Mouse (Mus musculus): ENCODE data around the gene Slc24a3. TPM values are rescaled to one million over a fixed set of nuclear protein-coding genes. Genes with fewer than 3 reads are reported as not detected.

Slc24a3 gene
- total and polyA plus RNA-seq, 3 experiments: not detected

DNA sequence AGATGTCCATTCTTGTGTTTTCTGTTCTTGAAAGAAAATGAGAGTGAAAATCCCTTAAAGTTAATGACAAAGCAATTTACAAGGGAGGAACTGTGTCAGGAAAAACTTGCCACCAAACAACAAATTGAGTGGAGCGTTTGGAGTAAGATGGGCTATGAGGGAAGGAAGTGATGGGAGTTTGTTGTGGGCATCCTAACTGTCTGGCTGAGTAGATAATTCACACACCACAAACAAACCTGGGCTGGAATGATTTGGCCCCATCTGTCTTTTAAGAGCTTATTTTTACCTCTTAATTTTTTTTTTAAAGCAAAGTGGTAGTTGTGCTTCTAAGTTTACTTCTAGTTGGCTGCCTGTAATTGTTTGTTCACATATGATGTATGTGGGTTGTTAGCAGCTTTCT lies 94.6 kb downstream of the Slc24a3 start:
- H3K9me3 ChIP-seq (replicated peaks; ENCODE audit: insufficient read depth, low read length): no peaks in the 10 kb centered on the region
- no peak overlapping the region for H3K4me3 ChIP-seq (ENCODE audit: control insufficient read depth in 1 of 2, insufficient read depth in 1 of 2, low read depth in 2 of 2, low read length in 2 of 2)
- no peak for TF ChIP-seq SMC3 (IDR thresholded peaks at IDR 0.05; ENCODE audit: low read depth, low read length)
- no peak for TF ChIP-seq CTCF (IDR thresholded peaks at IDR 0.05 in 2 of 3, conservative IDR thresholded peaks at IDR 0.05 in 1 of 3; ENCODE audit: control insufficient read depth in 1 of 3, insufficient read depth in 1 of 3, low read depth in 2 of 3, low read length in 3 of 3, poor library complexity in 1 of 3, severe bottlenecking in 1 of 3)
- TF ChIP-seq POLR2AphosphoS5 (IDR thresholded peaks at IDR 0.05; ENCODE audit: borderline replicate concordance, low read depth, low read length): no peak
- no peak for TF ChIP-seq ZMIZ1 (IDR thresholded peaks at IDR 0.05; ENCODE audit: low read depth, low read length)
- TF ChIP-seq POLR2AphosphoS2 (IDR thresholded peaks at IDR 0.05; ENCODE audit: low read length): no peak
- TF ChIP-seq ZNF384 (IDR thresholded peaks at IDR 0.05; ENCODE audit: low read depth, low read length): no peak
- no peak for TF ChIP-seq GATA1 (IDR thresholded peaks at IDR 0.05; ENCODE audit: low read depth, low read length)
- no peak for TF ChIP-seq ZC3H11A (IDR thresholded peaks at IDR 0.05; ENCODE audit: low read depth, low read length)
- TF ChIP-seq MYC (IDR thresholded peaks at IDR 0.05; ENCODE audit: low read depth, low read length): no peak
- H3K27me3 ChIP-seq (ENCODE audit: control insufficient read depth in 1 of 2, insufficient read depth in 2 of 2, low read length in 2 of 2): no peaks in the 10 kb centered on the region
- H3K27ac ChIP-seq (ENCODE audit: control insufficient read depth, low read depth, low read length): no peak overlapping the region
- H3K36me3 ChIP-seq (ENCODE audit: control insufficient read depth in 1 of 2, insufficient read depth in 2 of 2, low read length in 2 of 2): no peaks in the 10 kb centered on the region
- no peaks in the 10 kb centered on the region for H3K79me2 ChIP-seq (ENCODE audit: control insufficient read depth, insufficient read depth, low read length, poor library complexity)
- no peak for DNase-seq (ENCODE audit: low read depth, low spot score)
- no peaks in the 10 kb centered on the region for H3K4me1 ChIP-seq (ENCODE audit: control insufficient read depth in 1 of 2, insufficient read depth in 2 of 2, low read length in 2 of 2)
- H3K9ac ChIP-seq (ENCODE audit: control insufficient read depth, low read depth, low read length, poor library complexity, severe bottlenecking): no peak overlapping the region

DNA sequence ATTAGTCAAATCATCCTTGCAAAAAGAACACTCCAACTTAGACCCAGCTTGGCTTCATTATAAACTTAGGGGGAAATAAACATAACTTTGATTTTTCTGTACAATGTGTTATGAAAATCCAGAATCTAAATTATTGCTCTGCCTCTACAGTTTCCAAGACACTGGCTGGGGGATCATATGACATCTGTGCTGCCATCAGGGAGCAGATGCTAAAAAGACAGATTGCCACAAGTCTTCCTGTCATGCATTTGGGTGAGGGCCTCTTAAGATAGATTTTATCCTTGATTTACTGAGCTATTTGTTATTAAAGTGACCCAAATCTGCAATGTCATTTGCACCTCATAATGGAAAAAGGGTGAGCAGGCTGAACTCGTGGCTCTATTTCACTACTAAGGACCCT lies 99.2 kb downstream of the Slc24a3 start:
- Histone ChIP-seq H3K4me1 (ENCODE audit: control insufficient read depth in 1 of 2, insufficient read depth in 2 of 2, low read length in 2 of 2) (no peaks in the 10 kb centered on the region), H3K9ac (ENCODE audit: control insufficient read depth, low read depth, low read length, poor library complexity, severe bottlenecking) (no peak overlapping the region), H3K36me3 (ENCODE audit: control insufficient read depth in 1 of 2, insufficient read depth in 2 of 2, low read length in 2 of 2) (no peaks in the 10 kb centered on the region), H3K27me3 (ENCODE audit: control insufficient read depth in 1 of 2, insufficient read depth in 2 of 2, low read length in 2 of 2) (no peaks in the 10 kb centered on the region), H3K4me3 (ENCODE audit: control insufficient read depth in 1 of 2, insufficient read depth in 1 of 2, low read depth in 2 of 2, low read length in 2 of 2) (no peak overlapping the region), H3K9me3 (replicated peaks; ENCODE audit: insufficient read depth, low read length) (no peaks in the 10 kb centered on the region), H3K79me2 (ENCODE audit: control insufficient read depth, insufficient read depth, low read length, poor library complexity) (no peaks in the 10 kb centered on the region), H3K27ac (ENCODE audit: control insufficient read depth, low read depth, low read length) (no peak overlapping the region)
- TF ChIP-seq POLR2A (IDR thresholded peaks at IDR 0.05; ENCODE audit: control insufficient read depth in 1 of 2, insufficient read depth in 1 of 2, low read depth in 1 of 2, low read length in 2 of 2, poor library complexity in 1 of 2) (no peak), MXI1 (IDR thresholded peaks at IDR 0.05; ENCODE audit: low read depth, low read length) (no peak), SIN3A (IDR thresholded peaks at IDR 0.05; ENCODE audit: low read length) (no peak), CHD1 (IDR thresholded peaks at IDR 0.05; ENCODE audit: low read depth, low read length) (no peak), USF1 (IDR thresholded peaks at IDR 0.05; ENCODE audit: low read depth, low read length) (no peak), MAX (IDR thresholded peaks at IDR 0.05; ENCODE audit: low read length) (no peak), EP300 (IDR thresholded peaks at IDR 0.05; ENCODE audit: low read depth in 1 of 2, low read length in 2 of 2) (no peak), ZC3H11A (IDR thresholded peaks at IDR 0.05; ENCODE audit: low read depth, low read length) (no peak)
- DNase-seq (ENCODE audit: low read depth, low spot score): no peak

DNA sequence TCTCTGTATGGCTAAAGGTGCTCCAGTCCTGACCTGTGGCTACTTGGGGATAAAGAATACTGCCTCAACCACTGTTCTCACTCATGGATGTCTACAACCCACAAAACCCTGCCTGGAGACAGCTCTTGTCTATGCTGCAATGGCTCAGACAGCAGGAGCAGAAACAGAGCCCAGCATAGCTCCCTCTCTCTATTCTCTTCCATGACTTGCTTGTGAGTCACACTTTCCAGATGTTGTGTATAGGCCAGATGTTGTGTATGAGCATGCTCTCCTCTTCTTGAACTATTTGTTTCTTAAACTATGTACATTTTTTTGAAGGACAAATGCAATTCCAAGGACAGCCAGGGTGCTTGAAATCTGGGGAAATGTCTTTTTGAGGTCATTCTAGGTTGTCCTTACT lies 101.4 kb downstream of the Slc24a3 start:
- Histone ChIP-seq H3K36me3 (ENCODE audit: control insufficient read depth in 1 of 2, insufficient read depth in 2 of 2, low read length in 2 of 2) (no peaks in the 10 kb centered on the region), H3K9me3 (replicated peaks; ENCODE audit: insufficient read depth, low read length) (no peaks in the 10 kb centered on the region), H3K27ac (ENCODE audit: control insufficient read depth, low read depth, low read length) (no peak overlapping the region), H3K27me3 (ENCODE audit: control insufficient read depth in 1 of 2, insufficient read depth in 2 of 2, low read length in 2 of 2) (no peaks in the 10 kb centered on the region), H3K4me1 (ENCODE audit: control insufficient read depth in 1 of 2, insufficient read depth in 2 of 2, low read length in 2 of 2) (no peaks in the 10 kb centered on the region), H3K79me2 (ENCODE audit: control insufficient read depth, insufficient read depth, low read length, poor library complexity) (no peaks in the 10 kb centered on the region), H3K9ac (ENCODE audit: control insufficient read depth, low read depth, low read length, poor library complexity, severe bottlenecking) (no peak overlapping the region), H3K4me3 (ENCODE audit: control insufficient read depth in 1 of 2, insufficient read depth in 1 of 2, low read depth in 2 of 2, low read length in 2 of 2) (no peak overlapping the region)
- TF ChIP-seq CHD1 (IDR thresholded peaks at IDR 0.05; ENCODE audit: low read depth, low read length): no peak
- no peak for TF ChIP-seq HCFC1 (IDR thresholded peaks at IDR 0.05; ENCODE audit: low read depth, low read length)
- no peak for TF ChIP-seq POLR2A (IDR thresholded peaks at IDR 0.05; ENCODE audit: control insufficient read depth in 1 of 2, insufficient read depth in 1 of 2, low read depth in 1 of 2, low read length in 2 of 2, poor library complexity in 1 of 2)
- no peak for TF ChIP-seq USF1 (IDR thresholded peaks at IDR 0.05; ENCODE audit: low read depth, low read length)
- no peak for TF ChIP-seq EP300 (IDR thresholded peaks at IDR 0.05; ENCODE audit: low read depth in 1 of 2, low read length in 2 of 2)
- no peak for TF ChIP-seq ZC3H11A (IDR thresholded peaks at IDR 0.05; ENCODE audit: low read depth, low read length)
- no peak for TF ChIP-seq MYB (IDR thresholded peaks at IDR 0.05; ENCODE audit: low read depth, low read length)
- TF ChIP-seq SIN3A (IDR thresholded peaks at IDR 0.05; ENCODE audit: low read length): no peak
- TF ChIP-seq RAD21 (IDR thresholded peaks at IDR 0.05; ENCODE audit: low read depth, low read length): no peak
- TF ChIP-seq GABPA (IDR thresholded peaks at IDR 0.05; ENCODE audit: low read depth, low read length): no peak
- no peak for TF ChIP-seq ELF1 (IDR thresholded peaks at IDR 0.05; ENCODE audit: low read depth, low read length)
- TF ChIP-seq NRF1 (IDR thresholded peaks at IDR 0.05; ENCODE audit: insufficient read depth, low read depth, low read length, poor library complexity, severe bottlenecking): no peak
- TF ChIP-seq MYC (IDR thresholded peaks at IDR 0.05; ENCODE audit: low read depth, low read length): no peak
- TF ChIP-seq SMC3 (IDR thresholded peaks at IDR 0.05; ENCODE audit: low read depth, low read length): no peak
- TF ChIP-seq USF2 (IDR thresholded peaks at IDR 0.05; ENCODE audit: borderline replicate concordance in 1 of 2, insufficient read depth in 1 of 2, low read depth in 1 of 2, low read length in 2 of 2): no peak
- no peak for TF ChIP-seq ZNF384 (IDR thresholded peaks at IDR 0.05; ENCODE audit: low read depth, low read length)
- no peak for DNase-seq (ENCODE audit: low read depth, low spot score)
